Mouse (Mus musculus): Measurements from ENCODE around the gene Fryl.

- TF ChIP-seq CTCF (IDR thresholded peaks at IDR 0.05; ENCODE audit: borderline replicate concordance, extremely low read depth, insufficient read depth, insufficient read length) (no peak), POLR2A (IDR thresholded peaks at IDR 0.05; ENCODE audit: borderline replicate concordance, extremely low read depth, insufficient read depth, insufficient read length, poor library complexity, severe bottlenecking) (no peak)
Measured at GRCm38 (mm10) chr5:73270612-73271011, 14.2 kb upstream of the Fryl start.

Measured in brain, embryonic 14.5 days (tissue).